Mouse (Mus musculus) NIH3T3 (cell line): ENCODE measurements around the gene Ttc7b.

Experiments used
- DNase-seq: peaks from one replicate; pipeline ENCODE4 v3.0.0-alpha.2; 2012; ENCODE audit warnings: low read depth

Ttc7b gene

GRCm38 (mm10) chr12:100303141-100303540, 217.5 kb downstream of the Ttc7b start:
- no peak for DNase-seq

- no peak for DNase-seq
These were observed 220.2 kb downstream of the Ttc7b start for GRCm38 (mm10) chr12:100300446-100300845.

- no peak for DNase-seq
These were observed 221.3 kb downstream of the Ttc7b start for GRCm38 (mm10) chr12:100299322-100299726.

GRCm38 (mm10) chr12:100298788-100299187, 221.8 kb downstream of the Ttc7b start:
- DNase-seq, result no peak

- no peak for DNase-seq
These were observed 222.7 kb downstream of the Ttc7b start for GRCm38 (mm10) chr12:100297961-100298360.

GRCm38 (mm10) chr12:100294457-100294856, 226.2 kb downstream of the Ttc7b start:
- no peak for DNase-seq

GRCm38 (mm10) chr12:100293956-100294355, 226.7 kb downstream of the Ttc7b start:
- peak; percentile 58 for DNase-seq

- peak; percentile 60 for DNase-seq
These were observed 229.6 kb downstream of the Ttc7b start for GRCm38 (mm10) chr12:100290711-100291685.

GRCm38 (mm10) chr12:100290178-100290531, 230.5 kb downstream of the Ttc7b start:
- peak; percentile 49 for DNase-seq

- peak; percentile 92 for DNase-seq
These were observed 231.1 kb downstream of the Ttc7b start for GRCm38 (mm10) chr12:100289267-100290177.

- no peak for DNase-seq
These were observed 232.6 kb downstream of the Ttc7b start for GRCm38 (mm10) chr12:100288018-100288417.

GRCm38 (mm10) chr12:100287565-100287964, 233.1 kb downstream of the Ttc7b start:
- DNase-seq, result peak; percentile 44

GRCm38 (mm10) chr12:100283283-100283682, 237.3 kb downstream of the Ttc7b start:
- no peak for DNase-seq

- DNase-seq, result peak; percentile 49
These were observed 238.4 kb downstream of the Ttc7b start for GRCm38 (mm10) chr12:100282025-100282885.

GRCm38 (mm10) chr12:100280972-100281794, 239.4 kb downstream of the Ttc7b start:
- DNase-seq, result no peak

- peak; percentile 76 for DNase-seq
These were observed 240.7 kb downstream of the Ttc7b start for GRCm38 (mm10) chr12:100279898-100280297.

- DNase-seq, result no peak
These were observed 242.3 kb downstream of the Ttc7b start for GRCm38 (mm10) chr12:100278358-100278757.

- DNase-seq, result no peak
These were observed 243.1 kb downstream of the Ttc7b start for GRCm38 (mm10) chr12:100277534-100277905.

GRCm38 (mm10) chr12:100276607-100277533, 243.8 kb downstream of the Ttc7b start:
- peak; percentile 98 for DNase-seq

- peak; percentile 74 for DNase-seq
These were observed 244.8 kb downstream of the Ttc7b start for GRCm38 (mm10) chr12:100275850-100276249.
